20 mouse cellular contexts compared by ENCODE assay signal in the genomic region with DNA sequence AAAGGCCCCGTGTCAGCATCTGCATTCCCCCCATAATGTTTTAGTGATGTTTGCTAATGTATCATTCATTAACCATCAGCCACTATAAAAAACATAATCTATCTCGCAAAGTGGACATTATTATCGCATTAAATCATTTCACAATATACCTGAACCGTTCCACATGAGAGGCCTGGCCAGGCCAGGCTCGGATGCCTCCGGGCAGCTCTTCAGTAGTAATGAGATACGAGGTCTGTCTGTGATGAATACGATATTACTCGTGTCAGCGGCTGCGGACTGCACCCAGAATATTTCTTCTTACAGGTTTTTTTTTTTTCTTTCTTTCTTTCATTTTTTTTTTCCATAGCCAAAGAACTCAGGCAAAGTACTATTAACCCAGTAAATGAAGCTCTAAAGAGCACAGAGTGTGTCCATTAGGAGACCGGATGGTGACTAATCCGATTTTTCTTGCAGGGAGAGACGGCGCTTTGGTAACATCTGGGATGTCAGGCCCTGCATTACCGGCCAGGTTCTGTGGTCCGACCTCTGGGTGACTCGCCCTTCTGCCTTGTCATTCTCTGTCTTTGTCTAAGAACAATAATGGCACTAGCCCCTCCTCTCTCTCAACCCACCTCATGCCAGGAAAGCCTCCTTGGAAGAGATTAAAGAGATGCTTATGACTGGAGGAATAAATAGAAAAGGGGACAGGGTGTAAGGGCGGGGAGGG.
DNase-seq lines count a peak whose midpoint lies in the region; ATAC-seq and TF ChIP-seq lines count a peak whose summit lies in the region.
"Had no signal": no experiment of that assay in that cellular context is flagged by ENCODE, and none has a peak within 500 bp of the region (broad histone marks: within the 10 kb centered on the region; RNA-seq: fewer than 3 reads in every experiment).

No protein-coding gene starts in this region.

- no peak for ATAC-seq in hindbrain, embryonic 13.5 days (ENCODE audit: low FRiP score)
- ATAC-seq: intestine, postnatal 0 days; lung, postnatal 0 days had no signal

- H3K4me3 ChIP-seq in hindbrain, embryonic 13.5 days: no peak overlapping the region
- peak overlapping the region; percentile 23 for H3K4me3 ChIP-seq in myocyte
- H3K4me3 ChIP-seq: embryonic facial prominence, embryonic 12.5 days; heart, adult 2 months; limb, embryonic 10.5 days; liver, embryonic 13.5 days; megakaryocyte, embryonic 14.5 days had no signal

- H3K27ac ChIP-seq in hindbrain, embryonic 13.5 days: peak overlapping the region; percentile 56
- H3K27ac ChIP-seq: embryonic facial prominence, embryonic 12.5 days; heart, adult 2 months; limb, embryonic 10.5 days; liver, embryonic 13.5 days had no signal

- peak; percentile 27 for TF ChIP-seq POLR2A in myocyte (IDR thresholded peaks at IDR 0.05; ENCODE audit: insufficient read length, low read depth)

- no peak overlapping the region for H3K4me2 ChIP-seq in hindbrain, embryonic 13.5 days
- peak overlapping the region; percentile 89 for H3K4me2 ChIP-seq in myocyte (ENCODE audit: low read depth)
- H3K4me2 ChIP-seq: embryonic facial prominence, embryonic 12.5 days; liver, embryonic 13.5 days had no signal

- H3K4me1 ChIP-seq in hindbrain, embryonic 13.5 days (replicated peaks): peaks cover 11% of the 10 kb centered on the region; the same call in 1 of the 2 replicates
- H3K4me1 ChIP-seq: embryonic facial prominence, embryonic 12.5 days; limb, embryonic 10.5 days; liver, embryonic 13.5 days; megakaryocyte, embryonic 14.5 days had no signal

- DNase-seq in embryo, embryonic 10.5 days (ENCODE audit: low spot score): peak; percentile 5
- no peak for DNase-seq in embryo, embryonic 9.5 days (ENCODE audit: extremely low spot score)
- peak; percentile 18 for DNase-seq in ES-CJ7 (ENCODE audit: low read depth, low spot score)
- no peak for DNase-seq in gastrocnemius, postnatal 36 days
- DNase-seq in cerebellum, adult 11 months: no peak
- no peak for DNase-seq in adrenal gland, adult 18-20 months (ENCODE audit: low spot score in 2 of 2)
- DNase-seq: cerebellum, adult 8-10 months; heart, adult 2 months; heart, postnatal 10 days; kidney, postnatal 4 days; liver, embryonic 13.5 days; thymus, postnatal 25 days had no signal

- H3K27me3 ChIP-seq in hindbrain, embryonic 13.5 days: no peaks in the 10 kb centered on the region
- H3K27me3 ChIP-seq in myocyte (ENCODE audit: control insufficient read depth, insufficient read depth, insufficient read length): no peaks in the 10 kb centered on the region
- H3K27me3 ChIP-seq: embryonic facial prominence, embryonic 12.5 days; liver, embryonic 13.5 days; megakaryocyte, embryonic 14.5 days had no signal

- intact Hi-C loops in gastrocnemius, postnatal 36 days (cut with DNase I): no loop called here

- no peaks in the 10 kb centered on the region for H3K79me2 ChIP-seq in myocyte (ENCODE audit: control insufficient read depth, insufficient read depth)

- 52% methylated on average over 19 of the region's 19 CpGs for WGBS in hindbrain, embryonic 13.5 days

- H3K9ac ChIP-seq in hindbrain, embryonic 13.5 days: no peak overlapping the region
- H3K9ac ChIP-seq: embryonic facial prominence, embryonic 12.5 days; liver, embryonic 13.5 days had no signal

- H3K9me3 ChIP-seq in hindbrain, embryonic 13.5 days: no peaks in the 10 kb centered on the region
- H3K9me3 ChIP-seq: embryonic facial prominence, embryonic 12.5 days; G1E; limb, embryonic 10.5 days had no signal

- H3ac ChIP-seq in myocyte (ENCODE audit: control insufficient read depth, insufficient read length): no peak overlapping the region

- no peaks in the 10 kb centered on the region for H3K36me3 ChIP-seq in hindbrain, embryonic 13.5 days
- no peaks in the 10 kb centered on the region for H3K36me3 ChIP-seq in myocyte (ENCODE audit: control insufficient read depth, insufficient read depth)
- H3K36me3 ChIP-seq: embryonic facial prominence, embryonic 12.5 days; G1E; limb, embryonic 10.5 days; liver, embryonic 13.5 days had no signal

TF ChIP-seq in myocyte, 11 proteins besides CTCF, POLR2A, EP300 and RAD21:
- TF ChIP-seq MYOD1 (IDR thresholded peaks at IDR 0.05; ENCODE audit: control insufficient read depth in 1 of 3, insufficient read length in 2 of 3, low read depth in 2 of 3) (no peak), TCF12 (IDR thresholded peaks at IDR 0.05; ENCODE audit: insufficient read depth, poor library complexity, severe bottlenecking) (no peak), SRF (IDR thresholded peaks at IDR 0.05; ENCODE audit: control insufficient read depth, insufficient read length, low read depth) (no peak), CEBPB (IDR thresholded peaks at IDR 0.05; ENCODE audit: insufficient read depth, poor library complexity, severe bottlenecking) (no peak), MYOG (IDR thresholded peaks at IDR 0.05; ENCODE audit: control insufficient read depth in 1 of 3, insufficient read depth in 1 of 3, insufficient read length in 2 of 3, low read depth in 2 of 3) (no peak), MAX (IDR thresholded peaks at IDR 0.05; ENCODE audit: low read depth) (no peak), TCF3 (IDR thresholded peaks at IDR 0.05; ENCODE audit: insufficient read length, low read depth) (no peak)

Comparison
In these comparisons a context has a peak if more than half of its experiments do, and no peak if none do; other contexts are left out.
1. DNase-seq: peak in embryo, embryonic 10.5 days (single experiment) and ES-CJ7 (single experiment); none in embryo, embryonic 9.5 days (single experiment), gastrocnemius, postnatal 36 days (0 of 2), cerebellum, adult 11 months (single experiment) and adrenal gland, adult 18-20 months (0 of 2).